Mouse (Mus musculus): ENCODE measurements at regions not wholly inside any gene's neighbourhood (a gene's known extent, or its start where the extent isn't known, plus 50 kb on each side); places are given as distances from the start of the nearest gene placed in this dataset.

DNA sequence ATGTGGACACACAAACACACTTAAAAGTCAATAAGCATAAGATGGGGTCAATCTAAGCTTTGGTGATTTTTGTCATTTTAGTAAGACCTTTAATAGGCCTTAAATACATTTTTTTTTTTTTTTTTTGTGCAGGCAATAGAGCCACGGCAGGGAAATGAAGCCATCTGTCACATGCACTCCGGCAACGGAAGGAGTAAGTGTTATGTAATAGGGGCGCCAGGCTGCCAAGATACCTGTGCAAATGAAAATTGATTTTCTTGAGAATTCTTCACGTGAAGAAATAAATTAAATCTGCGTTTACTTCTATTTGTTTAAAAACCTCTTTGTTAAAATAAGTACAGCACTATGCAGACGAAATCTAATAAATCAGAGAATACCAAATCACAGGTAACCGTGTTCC lies 54.6 kb upstream of the Card11 start:
- peak; percentile 72 to 75 for DNase-seq

DNA sequence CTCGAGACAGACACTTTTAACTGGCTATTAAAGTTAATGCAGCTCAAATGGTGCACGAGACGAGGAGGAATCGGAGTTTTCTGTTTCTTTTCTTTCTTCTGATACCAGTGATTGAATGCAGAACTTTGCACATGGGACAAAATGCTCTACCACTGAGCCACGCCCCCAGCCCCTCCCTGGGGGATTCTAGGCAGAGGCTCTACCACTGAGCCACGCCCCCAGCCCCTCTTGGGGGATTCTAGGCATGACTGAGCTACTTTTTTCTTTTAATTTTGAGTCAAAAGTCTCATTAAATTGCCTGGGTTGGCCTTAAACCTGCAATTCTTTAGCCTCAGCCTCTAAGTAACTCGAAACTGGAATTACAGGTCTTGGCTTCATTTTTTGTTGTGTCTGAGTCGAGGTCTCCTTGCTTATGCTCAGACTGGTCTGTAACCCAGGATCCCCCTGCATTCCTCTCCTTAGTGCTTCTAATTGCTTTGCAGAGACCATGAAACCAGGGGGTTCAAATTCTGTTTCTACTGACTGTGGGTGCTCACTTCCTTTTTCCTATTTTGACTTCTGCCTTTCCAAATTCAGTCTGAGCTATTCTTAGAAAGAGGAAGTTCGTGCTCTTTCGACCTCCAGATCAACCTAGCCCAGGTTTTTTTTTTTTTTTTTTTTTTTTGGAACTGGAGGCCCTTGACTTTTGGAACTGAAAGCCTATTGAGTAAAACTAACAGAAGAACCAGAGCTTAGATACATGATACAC lies 55.4 kb upstream of the Card11 start:
- no peak for DNase-seq

- no peak for DNase-seq
Measured at GRCm38 (mm10) chr5:141058141-141058540, 57.8 kb upstream of the Card11 start.

DNA sequence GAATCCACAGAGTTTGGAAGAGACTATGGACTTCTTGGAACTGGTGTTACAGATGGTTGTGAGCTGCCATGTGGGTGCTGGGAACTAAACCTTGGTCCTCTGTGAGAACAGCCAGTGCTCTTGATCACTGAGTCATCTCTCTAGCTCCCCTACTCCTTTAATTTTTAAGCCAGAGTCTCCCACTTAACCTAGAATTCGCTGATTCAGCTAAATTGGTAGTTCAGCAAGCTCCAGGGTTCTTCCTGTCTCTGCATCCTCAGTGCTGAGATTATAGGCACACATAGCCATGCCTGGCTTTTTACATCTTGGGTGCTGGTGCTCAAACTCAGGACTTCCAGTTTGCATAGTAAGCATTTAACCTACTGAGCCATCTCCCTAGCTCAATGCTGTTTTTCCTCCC lies 58.5 kb upstream of the Card11 start:
- DNase-seq, result no peak

DNA sequence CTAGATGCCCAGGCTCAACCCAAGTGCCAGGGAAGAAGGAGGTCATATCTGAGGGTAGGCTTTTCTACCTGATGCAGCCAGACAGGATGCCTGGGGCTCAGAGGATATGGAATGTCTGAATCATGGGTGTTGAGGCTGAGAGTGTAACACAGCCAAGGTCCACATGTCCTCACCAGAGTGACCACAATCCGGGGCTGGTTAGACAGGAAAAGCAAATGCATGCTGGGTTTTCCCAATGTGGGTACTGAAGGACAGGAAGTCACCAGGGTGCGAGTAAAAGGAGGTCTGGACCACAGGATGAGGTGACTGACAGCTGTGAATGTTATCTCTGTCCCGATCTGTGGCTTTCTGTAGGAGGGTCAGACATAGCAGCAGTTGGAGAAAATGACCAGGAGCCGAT lies 61.8 kb upstream of the Card11 start:
- no peak for DNase-seq

DNA sequence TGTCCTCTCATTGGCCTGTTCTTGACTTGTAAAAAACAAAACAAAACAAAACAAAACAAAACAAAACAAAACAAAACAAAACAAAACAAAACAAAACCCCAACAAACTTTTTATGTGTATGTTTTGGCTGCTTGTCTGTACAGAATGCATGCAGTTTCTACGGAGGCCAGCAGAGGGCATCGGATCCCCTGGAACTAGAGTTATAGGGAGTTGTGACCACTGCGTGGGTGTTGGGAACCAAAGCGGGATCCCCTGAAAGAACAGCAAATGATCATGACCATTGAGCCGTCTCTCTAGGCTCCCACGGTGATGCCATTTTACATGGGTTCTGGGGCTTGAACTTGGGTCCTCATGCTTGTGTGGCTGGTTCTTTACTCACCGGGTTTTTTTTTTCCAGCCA lies 67.2 kb upstream of the Card11 start:
- no peak for DNase-seq

DNA sequence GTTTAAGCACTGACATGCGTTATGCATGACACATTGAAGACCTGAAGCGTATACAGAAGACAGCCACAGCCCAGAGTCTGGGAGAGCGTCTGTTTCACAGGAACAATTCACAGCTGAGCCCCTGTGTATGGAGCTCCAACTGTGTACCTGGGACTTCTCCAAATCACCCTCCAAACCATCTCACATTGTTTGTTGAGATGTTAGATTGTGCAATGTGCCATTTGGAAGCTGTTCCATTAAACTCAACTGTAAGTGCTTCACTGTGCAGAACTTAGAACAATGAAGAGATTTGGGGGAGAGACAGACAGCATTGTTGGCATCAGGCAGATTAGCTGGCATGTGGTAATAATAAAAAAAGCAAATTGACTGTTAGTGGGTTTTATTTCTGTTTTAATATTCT lies 74.1 kb upstream of the Card11 start:
- no peak for DNase-seq

DNA sequence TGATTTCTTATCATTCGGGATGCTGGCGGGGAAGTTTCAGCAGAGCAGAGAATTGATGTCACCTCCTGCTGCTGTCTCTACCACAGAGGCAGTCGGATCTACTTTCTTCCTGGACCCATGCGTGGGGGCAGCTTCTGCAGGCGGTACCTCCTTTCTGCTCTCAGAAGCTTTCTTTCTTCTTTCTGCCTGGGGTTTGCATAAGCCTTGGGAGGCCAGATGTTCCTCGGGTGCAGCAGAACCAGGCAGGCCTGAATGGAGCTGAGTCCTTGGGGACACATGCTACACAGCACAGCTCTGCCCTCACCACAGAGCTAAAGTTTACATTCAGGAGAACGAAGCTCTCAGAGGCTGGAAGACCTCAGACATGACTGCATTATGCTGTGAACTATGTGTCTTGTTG lies 75.8 kb upstream of the Card11 start:
- DNase-seq, result no peak

DNA sequence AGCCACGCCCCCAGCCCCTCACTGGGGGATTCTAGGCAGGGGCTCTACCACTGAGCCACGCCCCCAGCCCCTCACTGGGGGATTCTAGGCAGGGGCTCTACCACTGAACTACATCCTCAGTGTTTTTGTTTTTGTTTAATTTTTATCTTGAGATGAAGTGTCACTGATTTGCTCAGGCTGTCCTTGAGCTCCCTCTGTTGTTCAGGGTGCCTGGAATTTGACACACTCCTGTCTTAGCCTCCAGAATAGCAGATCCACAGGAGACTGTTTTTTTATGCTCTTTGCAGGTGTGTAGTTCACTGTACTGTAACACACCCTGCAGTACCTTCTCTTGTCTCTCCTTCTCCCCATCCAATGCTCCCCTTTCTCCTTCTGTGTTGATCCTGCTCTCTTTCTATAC lies 76.6 kb upstream of the Card11 start:
- no peak for DNase-seq

- DNase-seq, result no peak
Measured at GRCm38 (mm10) chr5:141080896-141081295, 80.5 kb upstream of the Card11 start.

DNA sequence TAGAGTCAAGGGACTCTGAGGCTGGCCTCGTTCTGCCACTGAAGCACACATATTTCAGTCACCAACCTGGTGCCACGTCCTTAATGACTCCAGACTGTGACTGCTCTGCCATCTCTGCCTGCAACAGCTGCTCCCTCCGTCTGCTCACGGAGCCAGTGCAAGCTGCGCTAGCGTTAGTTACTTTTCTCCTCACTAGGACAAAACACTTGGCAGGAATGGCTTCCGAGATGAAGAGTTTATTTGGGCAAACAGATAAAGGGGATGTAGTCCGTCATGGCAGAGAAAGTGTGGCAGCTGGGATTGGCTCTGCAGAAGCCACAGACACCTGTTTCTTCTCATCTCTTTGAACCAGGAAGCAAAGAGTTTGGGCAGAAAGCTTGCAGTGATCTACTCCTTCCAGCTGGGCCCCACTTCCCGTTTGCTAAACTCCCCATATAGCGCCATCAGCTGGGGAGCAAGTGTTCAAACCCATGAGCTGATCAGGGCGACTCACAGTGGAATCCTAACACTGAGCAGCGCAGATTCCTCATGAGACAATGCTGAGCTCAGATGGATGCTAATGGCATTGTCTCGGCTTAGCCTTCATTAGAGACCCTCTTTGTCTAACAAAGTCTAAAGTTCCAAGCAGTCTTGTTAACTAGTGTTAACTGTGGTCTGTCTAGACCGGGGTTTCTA lies 83.8 kb upstream of the Card11 start:
- no peak for DNase-seq

DNA sequence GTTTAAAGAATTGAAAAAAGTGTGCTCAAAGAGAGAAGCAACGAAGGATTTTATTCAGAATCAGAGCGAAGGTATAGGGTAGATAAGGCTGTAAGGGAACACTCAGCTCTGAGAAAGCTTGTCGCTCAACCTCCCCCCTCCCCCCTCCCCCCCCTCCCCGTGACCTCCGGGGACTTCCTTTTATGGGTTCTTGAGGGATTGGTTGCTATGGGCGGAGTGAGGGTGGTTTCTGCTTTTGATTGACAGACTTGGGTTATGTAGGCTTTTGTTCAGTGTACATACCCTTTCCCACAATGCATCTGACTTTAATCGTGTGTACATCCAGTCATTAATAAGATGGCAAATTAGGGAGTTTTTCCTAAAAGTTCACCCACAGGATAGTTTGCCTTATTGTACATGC lies 84.4 kb upstream of the Card11 start:
- no peak for DNase-seq

GRCm38 (mm10) chr5:141091676-141092075 lies 91.3 kb upstream of the Card11 start:
- no peak for DNase-seq

- peak; percentile 42 to 44 for DNase-seq
Measured at GRCm38 (mm10) chr5:141093641-141094040, 93.3 kb upstream of the Card11 start.

DNA sequence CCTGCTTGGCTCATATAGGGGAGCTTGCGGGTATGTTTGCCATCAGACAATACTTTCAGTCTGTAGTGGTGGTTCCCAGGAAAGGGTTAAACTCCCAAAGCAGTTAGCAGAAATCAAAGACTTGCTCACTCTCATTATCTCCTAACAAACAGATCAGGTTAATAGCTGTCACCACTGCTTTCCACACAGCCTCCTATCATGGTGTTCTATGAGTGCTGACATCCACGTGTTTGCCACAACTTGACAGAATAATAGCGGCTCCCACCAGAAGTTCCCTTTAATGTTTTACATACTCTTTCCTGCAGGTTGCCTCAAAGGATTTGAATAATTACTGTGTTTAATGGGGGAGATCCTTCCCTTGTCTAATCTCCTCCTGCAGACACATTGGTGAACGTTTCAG lies 97.5 kb upstream of the Card11 start:
- no peak for DNase-seq

GRCm38 (mm10) chr5:141111666-141112065 lies 111.3 kb upstream of the Card11 start:
- no peak for DNase-seq

DNA sequence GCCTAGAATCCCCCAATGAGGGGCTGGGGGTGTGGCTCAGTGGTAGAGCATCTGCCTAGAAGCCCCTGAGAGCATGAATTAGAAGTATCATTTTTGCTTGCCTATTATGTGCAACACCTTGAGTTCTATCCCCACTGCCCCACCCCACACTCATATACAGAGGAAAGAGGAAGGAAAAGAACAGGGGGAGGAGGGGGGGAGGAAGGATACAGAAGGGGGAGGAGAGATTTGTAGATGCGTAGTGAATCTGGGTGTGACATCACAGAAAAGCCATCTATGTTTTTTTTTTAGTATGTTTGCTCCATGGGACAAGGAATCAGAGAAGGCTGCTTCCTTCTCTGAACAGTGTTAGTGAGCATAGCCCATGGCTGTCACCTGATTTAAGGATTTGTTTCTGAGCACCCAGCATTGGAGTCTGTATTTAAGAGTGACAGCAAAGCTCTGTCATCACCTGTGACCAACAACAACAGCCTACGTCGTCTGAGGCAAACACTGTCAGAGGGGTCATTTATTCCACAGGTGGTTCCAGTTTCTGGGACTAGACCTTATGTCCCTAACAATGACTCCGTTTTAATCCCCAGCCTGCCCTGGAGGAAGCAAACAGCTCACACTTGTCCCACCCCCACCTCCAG lies 115.0 kb upstream of the Card11 start:
- DNase-seq, result no peak

GRCm38 (mm10) chr5:141115963-141116362 lies 115.6 kb upstream of the Card11 start:
- DNase-seq, result peak; percentile 10 to 15

DNA sequence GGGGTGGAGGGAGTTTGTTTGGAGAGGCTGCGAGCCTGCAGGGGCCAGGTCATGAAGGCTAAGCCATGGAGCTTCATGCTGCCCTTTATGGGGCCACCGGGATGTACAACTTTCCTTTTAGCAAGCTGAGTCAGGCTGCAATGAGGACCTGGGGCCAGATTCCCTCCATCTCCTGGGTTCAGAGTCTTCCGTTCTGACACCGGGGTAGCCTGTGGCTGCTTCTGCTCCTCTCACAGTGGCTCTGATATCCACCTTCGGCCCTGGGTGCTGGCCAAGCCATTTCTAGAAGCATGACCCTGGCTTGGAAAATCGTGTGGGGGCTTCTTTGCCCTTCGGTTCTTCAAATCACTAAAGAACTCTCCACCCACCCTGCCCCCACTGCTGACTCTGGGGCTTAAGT lies 115.4 kb upstream of the Sdk1 start:
- DNase-seq, result no peak

DNA sequence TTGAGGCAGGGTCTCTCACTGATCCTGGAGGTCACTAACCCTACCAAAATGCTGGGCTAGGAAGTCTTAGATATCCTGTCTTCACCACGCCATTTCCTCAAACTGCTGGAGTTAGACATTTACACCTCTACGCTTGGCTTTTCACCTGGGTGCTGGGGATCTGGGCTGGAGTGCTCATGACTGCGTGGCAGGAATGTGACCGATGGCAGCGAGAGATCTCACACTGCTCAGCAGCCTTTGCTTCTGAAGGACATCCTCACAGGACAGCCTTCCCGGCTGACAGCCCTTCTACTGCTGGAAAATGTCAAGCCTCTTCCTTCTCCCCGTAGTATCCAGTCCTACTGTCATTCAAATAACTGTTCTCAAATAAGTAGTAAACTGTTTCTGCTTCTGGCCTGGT lies 114.8 kb upstream of the Sdk1 start:
- DNase-seq, result no peak

DNA sequence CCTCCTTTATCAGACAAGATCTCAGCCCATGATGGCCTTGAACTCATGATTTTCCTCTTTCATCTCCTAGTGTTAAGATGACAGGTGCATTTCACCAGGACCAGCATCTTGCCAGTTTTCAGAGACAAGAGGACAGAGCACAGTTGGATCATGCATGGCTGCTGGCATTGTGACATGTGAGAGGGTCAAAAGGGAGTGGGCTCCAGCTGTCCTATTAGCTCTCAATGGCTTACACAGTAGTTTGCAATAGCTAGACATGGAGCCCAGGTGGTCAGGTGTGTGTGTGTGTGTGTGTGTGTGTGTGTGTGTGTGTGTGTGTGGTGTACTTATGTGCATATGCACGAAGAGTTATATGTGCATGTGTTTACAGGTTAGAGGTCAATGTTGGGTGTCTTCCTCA lies 110.3 kb upstream of the Sdk1 start:
- DNase-seq, result no peak

DNA sequence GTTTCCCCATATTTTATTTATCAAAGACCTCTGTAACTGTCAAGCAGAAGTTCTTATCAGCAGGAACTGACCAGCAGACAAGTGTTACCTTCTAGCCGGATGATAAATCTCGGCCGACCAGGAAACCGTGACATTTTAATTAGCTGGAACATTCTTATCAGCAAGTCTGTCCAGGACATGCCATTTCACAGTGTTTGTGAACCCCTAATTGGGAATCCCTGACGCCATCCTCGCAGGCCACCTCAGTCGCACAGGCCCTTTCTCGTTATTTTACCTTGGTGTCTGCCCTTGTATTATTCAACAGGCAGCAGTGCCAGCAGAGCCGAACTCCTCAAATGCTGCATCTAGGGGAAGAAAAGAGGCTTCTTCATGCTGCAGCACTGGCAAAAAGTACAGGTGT lies 109.4 kb upstream of the Sdk1 start:
- no peak for DNase-seq

GRCm38 (mm10) chr5:141136239-141136638 lies 105.1 kb upstream of the Sdk1 start:
- no peak for DNase-seq

- DNase-seq, result no peak
Measured at GRCm38 (mm10) chr5:141137716-141138115, 103.6 kb upstream of the Sdk1 start.

All from cerebellum, postnatal 36 days (tissue).